In the genomic region with DNA sequence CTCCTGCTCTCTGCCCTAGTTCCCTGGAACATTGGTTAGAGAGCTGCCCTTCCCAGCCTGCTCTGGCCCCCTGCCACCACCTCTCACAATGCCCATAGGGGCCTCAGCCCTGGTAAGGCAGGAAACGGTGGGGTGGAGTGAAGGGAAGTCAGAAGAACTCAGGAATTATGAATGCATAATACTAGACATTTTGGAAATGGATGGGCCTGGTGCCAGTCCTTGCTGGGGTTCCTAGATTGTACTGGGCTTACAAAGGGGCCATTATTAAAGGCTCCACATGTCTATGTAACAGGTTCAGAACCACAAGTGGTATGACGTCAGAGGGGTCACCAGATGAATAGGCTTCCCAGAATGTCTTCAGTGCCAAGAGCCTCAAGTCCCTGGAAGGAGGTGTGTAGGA, we compare ENCODE assay signal across 12 mouse cellular contexts. TPM values are rescaled to one million over a fixed set of nuclear protein-coding genes. Genes with fewer than 3 reads are reported as not detected.
DNase-seq lines count a peak whose midpoint lies in the region; TF ChIP-seq lines count a peak whose summit lies in the region.
"Had no signal": no experiment of that assay in that cellular context is flagged by ENCODE, and none has a peak within 500 bp of the region (broad histone marks: within the 10 kb centered on the region; RNA-seq: fewer than 3 reads in every experiment).

No protein-coding gene starts in this region.

- intact Hi-C loops in heart, postnatal 14 days (cut with DNase I), result no loop called here
- intact Hi-C loops in left cerebral cortex, postnatal 14 days (cut with DNase I), result no loop called here

- no peak for TF ChIP-seq POLR2A in kidney, adult 2 months (IDR thresholded peaks at IDR 0.05; ENCODE audit: low read depth, low read length)

- DNase-seq in kidney, adult 2 months, result peak; percentile 39
- DNase-seq in kidney, adult 11 months, result no peak
- DNase-seq in adrenal gland, postnatal 36 days, result peak; percentile 32 to 60
- DNase-seq in heart, postnatal 14 days, result peak; percentile 34 to 53
- DNase-seq in lung, postnatal 14 days, result peak; percentile 66
- DNase-seq in left cerebral cortex, postnatal 14 days (ENCODE audit: low spot score in 2 of 2), result no peak
- DNase-seq in urinary bladder, postnatal 14 days (ENCODE audit: low spot score), result no peak
- DNase-seq in thymus, postnatal 25 days, result no peak
- DNase-seq: cerebellum, postnatal 36 days; liver had no signal

- H3K36me3 ChIP-seq in kidney, adult 2 months (ENCODE audit: control insufficient read depth, insufficient read depth, low read length), result no peaks in the 10 kb centered on the region
- H3K36me3 ChIP-seq: midbrain, embryonic 12.5 days had no signal

- H3K27ac ChIP-seq in kidney, adult 2 months (ENCODE audit: insufficient read depth, low read depth, low read length), result peak overlapping the region; percentile 20; the same call in 1 of the 2 replicates
- H3K27ac ChIP-seq: midbrain, embryonic 12.5 days had no signal

- no peak overlapping the region for H3K4me3 ChIP-seq in kidney, adult 2 months (ENCODE audit: insufficient read depth, low read depth, low read length)
- H3K4me3 ChIP-seq: midbrain, embryonic 12.5 days had no signal

- 49% methylated on average over 2 of the region's 2 CpGs for WGBS in kidney, adult 2 months

- H3K27me3 ChIP-seq in kidney, adult 2 months (replicated peaks; ENCODE audit: control insufficient read depth, insufficient read depth, low read length), result no peaks in the 10 kb centered on the region
- H3K27me3 ChIP-seq: midbrain, embryonic 12.5 days had no signal

- TF ChIP-seq CTCF in kidney, adult 2 months (conservative IDR thresholded peaks at IDR 0.05; ENCODE audit: insufficient read depth, insufficient read length, low read depth, low read length), result no peak

- no peaks in the 10 kb centered on the region for H3K4me1 ChIP-seq in kidney, adult 2 months (ENCODE audit: control insufficient read depth, insufficient read depth, low read length)
- H3K4me1 ChIP-seq: midbrain, embryonic 12.5 days had no signal

RNA-seq across cellular contexts. Expression of a gene that starts 11.5 kb away (rescaled TPM):
- polyA plus RNA-seq in kidney, adult 2 months (2012; rRNA removed), result 302 and 308 TPM in 2 replicates
- 10 to 100 TPM; 67.9 to 72.8 TPM for total RNA-seq in adrenal gland, postnatal 36 days (2021)
- 10 to 100 TPM; 31.6 to 38.1 TPM for total RNA-seq in heart, postnatal 14 days (2021)
- total RNA-seq in left cerebral cortex, postnatal 14 days (2021), result 10 to 100 TPM; 13.3 to 14.1 TPM
- total RNA-seq: neutrophil, adult 5-6 weeks had no signal

Comparison
In these comparisons a context has a peak if more than half of its experiments do, and no peak if none do; other contexts are left out.
1. DNase-seq: peak in kidney, adult 2 months (single experiment), adrenal gland, postnatal 36 days (2 of 2), heart, postnatal 14 days (2 of 2) and lung, postnatal 14 days (single experiment); none in kidney, adult 11 months (single experiment), left cerebral cortex, postnatal 14 days (0 of 2), urinary bladder, postnatal 14 days (single experiment) and thymus, postnatal 25 days (single experiment).